8 mouse cellular contexts compared by ENCODE assay signal in the genomic region with DNA sequence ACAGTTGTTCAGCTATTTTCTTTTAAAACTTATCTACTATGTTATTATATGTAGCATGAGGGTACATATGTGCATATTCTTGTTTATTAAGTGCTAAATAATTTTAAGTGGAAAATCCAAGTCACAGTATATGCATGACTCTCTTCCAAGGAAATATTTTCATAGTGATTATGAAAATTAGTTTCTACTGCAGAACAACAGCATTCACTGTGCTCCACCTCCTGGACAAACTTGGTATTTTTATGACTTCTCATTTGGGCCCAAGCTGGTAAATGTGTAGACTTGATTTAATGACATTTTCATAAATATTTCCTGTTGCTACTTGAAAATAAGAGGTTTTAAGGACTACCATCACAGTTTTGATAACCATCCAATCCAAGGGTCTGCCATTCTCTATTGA.
DNase-seq lines count a peak whose midpoint lies in the region; ATAC-seq lines count a peak whose summit lies in the region.

No protein-coding gene starts in this region.

- ATAC-seq in embryonic facial prominence, embryonic 11.5 days (replicated peaks; ENCODE audit: insufficient number of reproducible peaks, low FRiP score, low TSS enrichment, low read depth): no peak
- ATAC-seq in midbrain, embryonic 12.5 days (ENCODE audit: low FRiP score, low read depth): peak; percentile 52
- ATAC-seq in midbrain, embryonic 16.5 days: no peak

- no peaks in the 10 kb centered on the region for H3K27me3 ChIP-seq in embryonic facial prominence, embryonic 11.5 days (ENCODE audit: control insufficient read depth, insufficient read depth, low read length)
- no peaks in the 10 kb centered on the region for H3K27me3 ChIP-seq in embryonic facial prominence, embryonic 10.5 days (replicated peaks; ENCODE audit: low read depth, poor library complexity, severe bottlenecking)
- H3K27me3 ChIP-seq in midbrain, embryonic 12.5 days: no peaks in the 10 kb centered on the region
- H3K27me3 ChIP-seq in midbrain, embryonic 16.5 days (ENCODE audit: control insufficient read depth, insufficient read depth, low read depth, low read length): no peaks in the 10 kb centered on the region

- peak; percentile 74 for DNase-seq in embryonic facial prominence, embryonic 11.5 days (ENCODE audit: low spot score)
- DNase-seq in embryonic facial prominence, embryonic 10.5 days (ENCODE audit: low spot score): no peak
- peak; percentile 5 for DNase-seq in fibroblast of lung, adult 2 months (ENCODE audit: low read depth)
- DNase-seq in lung, postnatal 14 days: peak; percentile 1
- no peak for DNase-seq in gastrocnemius, adult 18-20 months (ENCODE audit: low spot score)
- DNase-seq in heart, adult 9 months (ENCODE audit: low spot score in 2 of 2): no peak

- no peaks in the 10 kb centered on the region for H3K36me3 ChIP-seq in embryonic facial prominence, embryonic 11.5 days (replicated peaks; ENCODE audit: control insufficient read depth, insufficient read depth, low read depth, low read length)
- no peaks in the 10 kb centered on the region for H3K36me3 ChIP-seq in embryonic facial prominence, embryonic 10.5 days (replicated peaks)
- H3K36me3 ChIP-seq in midbrain, embryonic 12.5 days: no peaks in the 10 kb centered on the region
- H3K36me3 ChIP-seq in midbrain, embryonic 16.5 days (ENCODE audit: control insufficient read depth, insufficient read depth, low read length): no peaks in the 10 kb centered on the region

- H3K4me3 ChIP-seq in embryonic facial prominence, embryonic 11.5 days (ENCODE audit: low read depth, low read length): no peak overlapping the region
- H3K4me3 ChIP-seq in embryonic facial prominence, embryonic 10.5 days: no peak overlapping the region
- no peak overlapping the region for H3K4me3 ChIP-seq in midbrain, embryonic 12.5 days
- H3K4me3 ChIP-seq in midbrain, embryonic 16.5 days (ENCODE audit: low read depth, low read length): no peak overlapping the region

- H3K9me3 ChIP-seq in embryonic facial prominence, embryonic 11.5 days (replicated peaks; ENCODE audit: control insufficient read depth, low read length): no peaks in the 10 kb centered on the region
- H3K9me3 ChIP-seq in embryonic facial prominence, embryonic 10.5 days: no peaks in the 10 kb centered on the region
- H3K9me3 ChIP-seq in midbrain, embryonic 12.5 days: no peaks in the 10 kb centered on the region
- H3K9me3 ChIP-seq in midbrain, embryonic 16.5 days (replicated peaks; ENCODE audit: control insufficient read depth, low read length, poor library complexity, severe bottlenecking): no peaks in the 10 kb centered on the region

- H3K4me2 ChIP-seq in embryonic facial prominence, embryonic 11.5 days (ENCODE audit: low read depth, low read length): no peak overlapping the region
- no peak overlapping the region for H3K4me2 ChIP-seq in midbrain, embryonic 12.5 days (replicated peaks)
- no peak overlapping the region for H3K4me2 ChIP-seq in midbrain, embryonic 16.5 days (ENCODE audit: low read length)

- H3K9ac ChIP-seq in embryonic facial prominence, embryonic 11.5 days (replicated peaks; ENCODE audit: low read length): no peak overlapping the region
- H3K9ac ChIP-seq in midbrain, embryonic 12.5 days (replicated peaks): no peak overlapping the region
- H3K9ac ChIP-seq in midbrain, embryonic 16.5 days (ENCODE audit: low read depth, low read length): no peak overlapping the region

- no peak overlapping the region for H3K27ac ChIP-seq in embryonic facial prominence, embryonic 11.5 days (replicated peaks; ENCODE audit: low read depth, low read length)
- H3K27ac ChIP-seq in embryonic facial prominence, embryonic 10.5 days (replicated peaks): no peak overlapping the region
- H3K27ac ChIP-seq in midbrain, embryonic 12.5 days (replicated peaks): no peak overlapping the region
- no peak overlapping the region for H3K27ac ChIP-seq in midbrain, embryonic 16.5 days (ENCODE audit: low read length)

- no peaks in the 10 kb centered on the region for H3K4me1 ChIP-seq in embryonic facial prominence, embryonic 11.5 days (ENCODE audit: control insufficient read depth, insufficient read depth, low read length)
- H3K4me1 ChIP-seq in embryonic facial prominence, embryonic 10.5 days: no peaks in the 10 kb centered on the region
- no peaks in the 10 kb centered on the region for H3K4me1 ChIP-seq in midbrain, embryonic 12.5 days
- H3K4me1 ChIP-seq in midbrain, embryonic 16.5 days (ENCODE audit: control insufficient read depth, insufficient read depth, low read length): no peaks in the 10 kb centered on the region

Comparison
In these comparisons a context has a peak if more than half of its experiments do, and no peak if none do; other contexts are left out.
1. DNase-seq: peak in embryonic facial prominence, embryonic 11.5 days (single experiment), fibroblast of lung, adult 2 months (single experiment) and lung, postnatal 14 days (single experiment); none in embryonic facial prominence, embryonic 10.5 days (single experiment), gastrocnemius, adult 18-20 months (single experiment) and heart, adult 9 months (0 of 2).